Mouse (Mus musculus): ENCODE data around the gene U2af2. TPM values are rescaled to one million over a fixed set of nuclear protein-coding genes. Genes with fewer than 3 reads are reported as not detected.

U2af2 gene
- polyA plus RNA-seq, 1 experiment from 2014 or later = 130 TPM

DNA sequence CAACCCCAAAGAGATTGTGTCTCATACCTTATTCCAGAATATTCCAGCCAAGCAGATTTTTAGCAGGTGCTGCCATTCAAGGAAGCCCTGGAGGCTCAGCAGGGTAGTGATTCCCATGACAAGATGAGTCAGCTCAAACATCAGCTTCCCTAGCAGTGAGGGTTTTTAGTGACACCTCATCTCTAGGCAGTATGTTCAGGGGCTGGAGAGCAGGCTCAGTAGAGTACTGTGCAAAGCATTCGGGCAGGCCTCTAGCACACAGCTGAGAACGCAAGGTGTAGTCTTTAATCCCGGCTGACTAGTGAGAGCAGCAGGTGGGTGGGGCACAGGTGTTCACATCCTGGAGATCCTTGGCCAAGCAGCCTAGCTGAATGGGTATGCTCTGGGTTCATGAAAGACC, 37.9 kb downstream of the U2af2 start:
- no peak overlapping the region for H3K27ac ChIP-seq
- no peaks in the 10 kb centered on the region for H3K4me1 ChIP-seq (replicated peaks)
- H3K27me3 ChIP-seq (replicated peaks) = no peaks in the 10 kb centered on the region
- no peaks in the 10 kb centered on the region for H3K9me3 ChIP-seq
- no peak overlapping the region for H3K4me2 ChIP-seq (replicated peaks)
- no peak overlapping the region for H3K9ac ChIP-seq
- no peak overlapping the region for H3K4me3 ChIP-seq (replicated peaks)
- peaks cover 28% of the 10 kb centered on the region for H3K36me3 ChIP-seq
- 79% methylated on average over 3 of the region's 3 CpGs for WGBS
- no peak for ATAC-seq

DNA sequence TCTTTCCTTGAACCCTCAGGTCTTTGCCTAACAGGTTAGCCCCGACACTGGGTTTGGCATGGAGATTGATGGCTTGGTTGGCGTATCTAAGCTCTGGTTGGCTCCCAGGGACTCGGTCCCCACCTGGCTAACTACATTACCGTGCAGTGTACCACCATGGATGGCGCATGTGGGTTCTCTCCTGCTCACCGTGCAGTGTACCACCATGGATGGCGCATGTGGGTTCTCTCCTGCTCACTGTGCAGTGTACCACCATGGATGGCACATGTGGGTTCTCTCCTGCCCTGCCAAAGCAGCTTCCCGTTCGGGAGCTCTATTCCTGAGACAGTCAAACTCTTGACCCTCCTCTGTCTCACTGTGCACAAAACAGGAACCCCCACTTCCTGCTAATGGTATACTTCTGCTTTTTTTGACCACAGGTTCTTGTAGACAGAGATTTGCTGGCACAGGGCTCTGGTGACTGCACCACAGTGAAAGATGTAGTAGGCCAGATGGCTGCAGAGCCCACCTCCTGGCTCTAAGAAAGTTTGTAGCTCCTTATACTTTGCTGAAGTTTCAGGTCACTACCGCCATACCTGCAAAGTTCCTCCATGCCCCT, 39.2 kb downstream of the U2af2 start:
- Histone ChIP-seq H3K9me3 (no peaks in the 10 kb centered on the region), H3K27me3 (replicated peaks) (no peaks in the 10 kb centered on the region), H3K36me3 (peaks cover 19% of the 10 kb centered on the region), H3K4me3 (replicated peaks) (no peak overlapping the region), H3K4me1 (replicated peaks) (no peaks in the 10 kb centered on the region), H3K9ac (no peak overlapping the region), H3K27ac (no peak overlapping the region), H3K4me2 (replicated peaks) (no peak overlapping the region)
- ATAC-seq = no peak
- 83% methylated on average over 10 of the region's 10 CpGs for WGBS

DNA sequence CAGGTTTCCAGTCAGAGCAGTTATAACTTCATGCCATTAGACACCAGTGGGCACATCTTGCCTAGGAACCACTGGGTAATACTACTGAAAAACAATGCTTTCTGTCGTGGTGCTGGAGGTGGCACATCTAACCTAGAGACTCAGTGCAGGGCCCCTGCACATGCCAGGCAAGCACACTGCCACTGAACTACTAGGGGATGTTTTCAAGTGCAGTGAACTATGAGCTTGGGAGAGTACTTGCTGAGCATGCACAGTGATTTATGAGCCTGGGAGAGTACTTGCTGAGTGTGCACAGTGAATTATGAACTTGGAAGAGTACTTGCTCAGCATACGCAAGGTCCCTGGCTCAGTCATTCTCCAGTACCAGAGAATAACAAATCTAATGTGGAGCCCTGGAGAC, 40.6 kb downstream of the U2af2 start:
- H3K27me3 ChIP-seq (replicated peaks) = no peaks in the 10 kb centered on the region
- no peak for ATAC-seq
- no peak overlapping the region for H3K4me2 ChIP-seq (replicated peaks)
- H3K9ac ChIP-seq = no peak overlapping the region
- H3K9me3 ChIP-seq = no peaks in the 10 kb centered on the region
- no peak overlapping the region for H3K27ac ChIP-seq
- H3K36me3 ChIP-seq = peaks cover 13% of the 10 kb centered on the region; the same call in 1 of the 2 replicates
- WGBS = 93% methylated on average over 2 of the region's 2 CpGs
- no peak overlapping the region for H3K4me3 ChIP-seq (replicated peaks)
- no peaks in the 10 kb centered on the region for H3K4me1 ChIP-seq (replicated peaks)

DNA sequence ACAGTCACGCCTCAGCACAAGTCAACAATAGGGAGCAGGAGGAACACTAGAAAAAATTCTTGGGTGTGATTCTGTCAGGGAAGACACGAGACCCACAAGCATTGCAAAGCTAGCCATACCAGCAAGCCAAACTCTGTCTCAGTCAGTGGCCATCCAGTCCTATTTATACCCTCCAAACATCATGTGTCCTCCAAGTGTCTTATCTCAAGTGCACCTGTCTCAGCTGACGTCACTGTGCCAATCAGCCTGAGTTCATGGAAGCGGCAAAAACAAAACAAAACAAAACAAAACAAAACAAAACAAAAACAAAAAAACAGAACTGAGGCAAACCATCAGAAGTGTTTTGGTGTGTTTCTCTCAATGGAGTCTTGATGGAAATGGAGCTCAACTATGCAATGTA, 46.3 kb downstream of the U2af2 start:
- no peaks in the 10 kb centered on the region for H3K9me3 ChIP-seq
- H3K4me2 ChIP-seq (replicated peaks) = no peak overlapping the region
- H3K4me1 ChIP-seq (replicated peaks) = no peaks in the 10 kb centered on the region
- H3K27ac ChIP-seq = no peak overlapping the region
- H3K4me3 ChIP-seq (replicated peaks) = no peak overlapping the region
- no peak overlapping the region for H3K9ac ChIP-seq
- no peaks in the 10 kb centered on the region for H3K36me3 ChIP-seq
- no peak for ATAC-seq
- H3K27me3 ChIP-seq (replicated peaks) = no peaks in the 10 kb centered on the region
- WGBS = 74% methylated on average over 4 of the region's 4 CpGs

DNA sequence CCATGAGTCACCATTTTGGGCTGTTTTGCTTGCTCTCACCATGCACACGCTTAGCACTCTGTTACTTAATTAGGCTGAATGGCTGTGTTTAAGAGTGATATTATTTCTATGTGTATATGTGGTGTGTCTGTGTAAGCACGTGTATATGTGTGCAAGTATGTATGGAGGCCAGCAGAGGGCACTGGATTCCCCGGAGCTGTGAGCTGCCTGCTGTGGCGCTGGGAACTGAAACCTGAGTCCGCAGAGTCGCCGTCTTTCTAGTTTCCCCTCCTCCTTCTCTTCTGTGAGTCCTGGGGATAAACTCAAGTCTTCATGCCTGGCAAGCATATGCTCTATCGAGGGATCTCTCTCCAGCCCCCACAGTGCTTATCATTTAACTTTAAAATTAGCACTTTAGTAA, 47.4 kb downstream of the U2af2 start:
- no peak for ATAC-seq

DNA sequence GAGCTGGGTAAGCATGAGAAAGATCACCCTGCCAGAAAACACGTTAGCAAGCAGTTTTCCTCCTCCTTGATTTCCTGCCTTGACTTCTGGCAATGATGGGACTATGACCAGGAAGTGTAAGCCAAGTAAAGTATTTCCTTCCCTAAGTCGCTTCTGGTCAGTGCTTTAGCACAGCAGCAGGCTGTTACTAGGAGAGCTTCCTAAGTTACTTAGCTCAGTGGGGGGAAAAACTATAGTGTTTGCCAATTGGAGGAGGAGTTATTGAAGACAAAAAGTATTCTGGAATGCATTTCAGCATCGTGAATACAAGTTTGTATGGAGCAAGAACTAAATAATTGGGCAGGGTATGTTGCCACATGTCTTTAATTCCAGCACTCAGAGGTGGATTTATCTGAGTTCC, 50.8 kb downstream of the U2af2 start:
- ATAC-seq = no peak
- H3K4me3 ChIP-seq (replicated peaks) = no peak overlapping the region
- no peak overlapping the region for H3K4me2 ChIP-seq (replicated peaks)
- no peaks in the 10 kb centered on the region for H3K4me1 ChIP-seq (replicated peaks)
- no peak overlapping the region for H3K27ac ChIP-seq
- 52% methylated on average over 3 of the region's 3 CpGs for WGBS
- no peak overlapping the region for H3K9ac ChIP-seq
- H3K9me3 ChIP-seq = no peaks in the 10 kb centered on the region
- H3K36me3 ChIP-seq = no peaks in the 10 kb centered on the region
- no peaks in the 10 kb centered on the region for H3K27me3 ChIP-seq (replicated peaks)

More for the DNA sequence above, 47.4 kb downstream of the U2af2 start:
- H3K27ac ChIP-seq = no peak overlapping the region
- no peak overlapping the region for H3K4me3 ChIP-seq (replicated peaks)
- no peak overlapping the region for H3K9ac ChIP-seq
- H3K27me3 ChIP-seq (replicated peaks) = no peaks in the 10 kb centered on the region
- 78% methylated on average over 8 of the region's 8 CpGs for WGBS
- no peaks in the 10 kb centered on the region for H3K9me3 ChIP-seq
- no peak overlapping the region for H3K4me2 ChIP-seq (replicated peaks)
- no peaks in the 10 kb centered on the region for H3K36me3 ChIP-seq
- no peaks in the 10 kb centered on the region for H3K4me1 ChIP-seq (replicated peaks)

DNA sequence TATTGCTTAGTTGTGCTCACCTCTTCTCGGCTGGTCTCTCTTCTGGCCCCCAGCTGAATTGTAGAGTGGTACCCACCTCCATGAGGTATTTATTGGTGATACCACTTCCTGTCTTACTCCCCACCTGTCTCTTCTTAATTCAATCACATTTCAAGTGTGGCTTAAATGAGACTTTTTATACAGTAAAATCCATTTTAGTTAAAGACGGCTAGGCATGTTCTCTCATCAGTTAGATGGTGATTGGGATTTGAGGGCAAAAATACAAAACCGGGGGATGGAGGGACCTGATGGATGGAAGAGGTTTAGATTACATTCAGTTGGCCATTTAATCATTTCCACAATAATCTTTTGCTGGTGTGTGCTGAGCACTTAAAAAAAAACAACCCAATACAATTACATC, 54.9 kb downstream of the U2af2 start, which contains the start of gene Rfpl4:
TSS of gene Rfpl4 (minus strand) at position 101 of the 400 bp plus-strand sequence.
- H3K4me3 ChIP-seq (replicated peaks) = no peak within 1 kb of the TSS
- H3K4me1 ChIP-seq (replicated peaks) = no peaks in the 10 kb centered on the region
- H3K9ac ChIP-seq = no peak within 1 kb of the TSS
- no peak for ATAC-seq
- H3K27ac ChIP-seq = no peak within 1 kb of the TSS
- no peaks in the 10 kb centered on the region for H3K36me3 ChIP-seq
- 85% methylated on average over 3 of the region's 3 CpGs for WGBS
- no peaks in the 10 kb centered on the region for H3K27me3 ChIP-seq (replicated peaks)
- no peak within 1 kb of the TSS for H3K4me2 ChIP-seq (replicated peaks)
- H3K9me3 ChIP-seq = no peaks in the 10 kb centered on the region

DNA sequence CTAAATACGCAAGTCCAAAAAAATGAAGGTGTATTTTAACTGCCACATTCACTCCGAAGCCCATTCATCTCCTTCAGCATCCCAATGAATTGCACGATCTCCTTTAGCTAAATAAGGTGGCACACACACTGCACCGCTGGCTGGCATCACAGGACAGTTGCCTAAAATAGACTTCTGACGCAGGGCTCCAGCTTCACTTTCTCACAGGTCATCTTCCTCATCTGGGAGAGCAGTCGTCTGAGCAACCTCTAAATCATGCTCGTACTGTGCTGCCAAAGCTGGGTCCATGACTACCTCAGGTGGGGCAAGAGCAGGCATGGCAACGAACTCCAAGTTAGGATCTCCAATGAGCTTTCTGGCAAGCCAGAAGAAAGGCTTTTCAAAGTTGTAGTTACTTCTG, 63.1 kb downstream of the U2af2 start:
- Histone ChIP-seq H3K27ac (no peak overlapping the region), H3K9ac (no peak overlapping the region), H3K4me3 (replicated peaks) (peak overlapping the region; percentile 34; the same call in 1 of the 2 replicates), H3K4me1 (replicated peaks) (no peaks in the 10 kb centered on the region), H3K36me3 (no peaks in the 10 kb centered on the region), H3K27me3 (replicated peaks) (no peaks in the 10 kb centered on the region), H3K4me2 (replicated peaks) (0 out of 2 replicates have a peak overlapping the region, but pooled peaks have one; percentile 83), H3K9me3 (no peaks in the 10 kb centered on the region)
- no peak for ATAC-seq
- 83% methylated on average over 8 of the region's 8 CpGs for WGBS

DNA sequence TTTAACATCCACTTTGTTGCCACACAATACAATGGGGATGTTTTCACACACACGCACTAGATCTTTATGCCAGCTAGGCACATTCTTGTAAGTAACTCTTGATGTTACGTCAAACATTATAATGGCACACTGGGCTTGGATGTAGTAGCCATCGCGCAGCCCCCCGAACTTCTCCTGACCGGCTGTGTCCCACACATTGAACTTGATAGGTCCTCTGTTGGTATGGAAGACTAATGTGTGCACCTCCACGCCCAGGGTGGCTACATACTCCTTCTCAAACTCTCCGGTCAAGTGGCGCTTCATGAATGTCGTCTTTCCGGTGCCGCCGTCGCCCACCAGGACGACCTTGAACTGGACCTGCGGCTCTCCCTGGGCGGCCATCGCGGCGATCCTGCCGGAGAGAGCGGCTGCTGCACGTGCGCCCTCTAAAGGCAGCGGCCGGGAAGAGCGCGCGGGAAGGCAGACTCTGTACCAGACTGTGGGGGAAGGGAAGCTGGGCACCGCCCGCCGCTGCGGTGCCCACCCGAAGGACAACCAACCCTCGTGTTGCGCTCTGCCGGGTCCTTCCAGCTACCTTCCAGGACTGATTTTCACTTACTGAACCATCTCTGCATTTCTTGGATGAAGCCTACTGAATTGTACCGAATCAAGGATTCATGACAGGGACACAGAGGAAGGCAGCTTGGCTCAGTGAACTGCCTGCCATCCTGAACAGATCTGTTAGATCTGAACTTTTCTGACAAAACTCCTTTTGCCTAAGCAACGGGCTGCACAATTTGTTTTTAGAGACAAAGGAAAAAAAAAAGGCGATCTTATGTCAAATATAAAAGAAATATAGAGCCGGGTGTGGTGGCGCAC, 63.8 kb downstream of the U2af2 start, which contains the start of gene Rasl2-9:
TSS of gene Rasl2-9 (minus strand) at position 402 of the 858 bp plus-strand sequence.
- 0 out of 2 replicates have a peak within 1 kb of the TSS, but pooled peaks have one; percentile 32 for H3K9ac ChIP-seq
- H3K27ac ChIP-seq = no peak within 1 kb of the TSS
- no peaks in the 10 kb centered on the region for H3K27me3 ChIP-seq (replicated peaks)
- ATAC-seq = peak; percentile 96
- H3K4me2 ChIP-seq (replicated peaks) = peak within 1 kb of the TSS; percentile 83
- H3K36me3 ChIP-seq = no peaks in the 10 kb centered on the region
- no peaks in the 10 kb centered on the region for H3K9me3 ChIP-seq
- H3K4me3 ChIP-seq (replicated peaks) = peak within 1 kb of the TSS; percentile 34
- WGBS = 18% methylated on average over 42 of the region's 42 CpGs
- H3K4me1 ChIP-seq (replicated peaks) = no peaks in the 10 kb centered on the region

Other genes starting within 250 kb of the U2af2 start
- 303 and 321 TPM in 2 replicates for gene Ube2s, start 249.6 kb upstream of the U2af2 start, polyA plus RNA-seq (2015; fragmentation: Nextera tagmentation; extraction: Ambion mirVana)
- gene Shisa7, start 217.4 kb upstream of the U2af2 start, polyA plus RNA-seq (2015; fragmentation: Nextera tagmentation; extraction: Ambion mirVana) = 0.21 and 0.27 TPM in 2 replicates
- gene Isoc2b, start 191.9 kb upstream of the U2af2 start, polyA plus RNA-seq (2015; fragmentation: Nextera tagmentation; extraction: Ambion mirVana) = 9.7 and 15.5 TPM in 2 replicates
- 0.68 and 1.0 TPM in 2 replicates for gene Isoc2a, start 185.0 kb upstream of the U2af2 start, polyA plus RNA-seq (2015; fragmentation: Nextera tagmentation; extraction: Ambion mirVana)
- gene Gm36210, start 155.6 kb upstream of the U2af2 start, polyA plus RNA-seq (2015; fragmentation: Nextera tagmentation; extraction: Ambion mirVana) = not detected in 2 replicates
- 2.9 and 3.4 TPM in 2 replicates for gene Zfp628, start 146.9 kb upstream of the U2af2 start, polyA plus RNA-seq (2015; fragmentation: Nextera tagmentation; extraction: Ambion mirVana)
- gene Nat14, start 140.1 kb upstream of the U2af2 start, polyA plus RNA-seq (2015; fragmentation: Nextera tagmentation; extraction: Ambion mirVana) = 3.0 and 3.5 TPM in 2 replicates
- gene Ssc5d, start 136.4 kb upstream of the U2af2 start, polyA plus RNA-seq (2015; fragmentation: Nextera tagmentation; extraction: Ambion mirVana) = 2.7 and 3.5 TPM in 2 replicates
- gene Sbk2, start 97.7 kb upstream of the U2af2 start, polyA plus RNA-seq (2015; fragmentation: Nextera tagmentation; extraction: Ambion mirVana) = 0.23 and 0.39 TPM in 2 replicates
- gene Sbk3, start 91.0 kb upstream of the U2af2 start, polyA plus RNA-seq (2015; fragmentation: Nextera tagmentation; extraction: Ambion mirVana) = not detected in 2 replicates
- 22.2 and 24.6 TPM in 2 replicates for gene Zfp579, start 66.0 kb upstream of the U2af2 start, polyA plus RNA-seq (2015; fragmentation: Nextera tagmentation; extraction: Ambion mirVana)
- 20.2 and 21.4 TPM in 2 replicates for gene Zfp524, start 47.7 kb upstream of the U2af2 start, polyA plus RNA-seq (2015; fragmentation: Nextera tagmentation; extraction: Ambion mirVana)
- 37.0 and 38.5 TPM in 2 replicates for gene Fiz1, start 47.4 kb upstream of the U2af2 start, polyA plus RNA-seq (2015; fragmentation: Nextera tagmentation; extraction: Ambion mirVana)
- gene Gm44973, start 46.6 kb upstream of the U2af2 start, polyA plus RNA-seq (2015; fragmentation: Nextera tagmentation; extraction: Ambion mirVana) = 1.6 TPM in 2 replicates
- 5.5 and 5.6 TPM in 2 replicates for gene Zfp865, start 41.8 kb upstream of the U2af2 start, polyA plus RNA-seq (2015; fragmentation: Nextera tagmentation; extraction: Ambion mirVana)
- gene Ccdc106, start 41.6 kb upstream of the U2af2 start, polyA plus RNA-seq (2015; fragmentation: Nextera tagmentation; extraction: Ambion mirVana) = 13.4 TPM in 2 replicates
- not detected in 2 replicates for gene 4632433K11Rik, start 28.0 kb upstream of the U2af2 start, polyA plus RNA-seq (2015; fragmentation: Nextera tagmentation; extraction: Ambion mirVana)
- 6.0 and 6.5 TPM in 2 replicates for gene Zfp784, start 23.7 kb upstream of the U2af2 start, polyA plus RNA-seq (2015; fragmentation: Nextera tagmentation; extraction: Ambion mirVana)
- gene Zfp580, start 10.6 kb upstream of the U2af2 start, polyA plus RNA-seq (2015; fragmentation: Nextera tagmentation; extraction: Ambion mirVana) = 22.2 and 25.0 TPM in 2 replicates
- 62.4 and 66.5 TPM in 2 replicates for gene Epn1, start 18.1 kb downstream of the U2af2 start, polyA plus RNA-seq (2015; fragmentation: Nextera tagmentation; extraction: Ambion mirVana)
- gene Rfpl4, start 54.8 kb downstream of the U2af2 start, polyA plus RNA-seq (2015; fragmentation: Nextera tagmentation; extraction: Ambion mirVana) = not detected in 2 replicates
- 0.31 and 0.56 TPM in 2 replicates for gene Rasl2-9, start 63.8 kb downstream of the U2af2 start, polyA plus RNA-seq (2015; fragmentation: Nextera tagmentation; extraction: Ambion mirVana)
- not detected in 2 replicates for gene Vmn1r55, start 87.5 kb downstream of the U2af2 start, polyA plus RNA-seq (2015; fragmentation: Nextera tagmentation; extraction: Ambion mirVana)
- not detected in 2 replicates for gene Vmn1r56, start 134.6 kb downstream of the U2af2 start, polyA plus RNA-seq (2015; fragmentation: Nextera tagmentation; extraction: Ambion mirVana)
- not detected in 2 replicates for gene Vmn1r57, start 156.3 kb downstream of the U2af2 start, polyA plus RNA-seq (2015; fragmentation: Nextera tagmentation; extraction: Ambion mirVana)

Measured in intestine, embryonic 15.5 days (tissue).